Mouse (Mus musculus): ENCODE data around the gene Gm38431. TPM values are rescaled to one million over a fixed set of nuclear protein-coding genes. Genes with fewer than 3 reads are reported as not detected.
A peak's percentile ranks its signal among the peaks of the same experiment; 100 is the strongest.

Gene Gm38431
- polyA plus RNA-seq, 1 experiment from 2014 or later = 2.0 TPM

DNA sequence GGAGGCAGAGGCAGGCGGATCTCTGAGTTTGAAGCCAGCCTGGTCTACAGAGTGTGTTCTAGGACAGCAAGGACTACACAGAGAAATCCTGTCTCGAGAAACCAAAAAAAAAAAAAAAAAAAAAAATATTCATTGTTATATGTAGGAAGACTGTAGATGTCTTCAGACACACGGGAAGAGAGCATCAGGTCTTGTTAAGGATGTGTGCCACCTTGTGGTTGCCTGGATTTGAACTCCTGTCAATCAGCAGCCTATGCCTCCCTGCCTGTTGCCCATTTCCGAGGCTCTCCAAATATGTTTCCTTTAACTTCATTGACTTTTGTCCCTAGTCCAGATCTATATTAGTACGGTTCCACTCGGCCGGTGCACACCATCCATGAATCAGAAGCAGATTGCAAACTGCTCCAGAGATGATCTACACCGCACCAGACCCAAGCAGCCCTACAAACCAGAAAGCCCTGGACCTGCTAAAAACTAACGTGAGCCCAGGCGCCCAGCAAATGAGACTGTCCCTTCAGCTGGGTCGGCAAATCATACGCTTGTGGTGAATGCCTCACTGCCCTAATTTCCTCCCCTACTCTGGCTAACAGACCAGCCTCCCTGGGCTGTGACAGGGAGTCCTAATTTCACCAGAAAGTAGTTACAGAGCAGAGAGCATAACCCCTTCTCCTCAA is 40.4 kb upstream of the Gm38431 start:
- no peak overlapping the region for H3K4me3 ChIP-seq (ENCODE audit: low read length)
- H3K36me3 ChIP-seq (ENCODE audit: control insufficient read depth, insufficient read depth) = peaks cover 4% of the 10 kb centered on the region; the same call in 1 of the 2 replicates
- peaks cover 19% of the 10 kb centered on the region for H3K4me1 ChIP-seq (ENCODE audit: control insufficient read depth, insufficient read depth, low read length)
- no peak overlapping the region for H3K27ac ChIP-seq (ENCODE audit: low read length)
- H3K9me3 ChIP-seq (replicated peaks; ENCODE audit: control insufficient read depth, low read length) = no peaks in the 10 kb centered on the region
- no peak for ATAC-seq (replicated peaks; ENCODE audit: extremely low read depth, insufficient read depth, low FRiP score)
- 75% methylated on average over 12 of the region's 12 CpGs for WGBS
- no peak overlapping the region for H3K9ac ChIP-seq (ENCODE audit: low read length)
- H3K4me2 ChIP-seq (ENCODE audit: low read depth, low read length) = no peak overlapping the region
- H3K27me3 ChIP-seq (ENCODE audit: control insufficient read depth, insufficient read depth, low read length) = no peaks in the 10 kb centered on the region

GRCm38 (mm10) chr9:21131059-21131956 is 39.5 kb upstream of the Gm38431 start, which contains the start of gene Tyk2:
Gene Tyk2, minus strand, starts transcription at chr9:21131243.
- Histone ChIP-seq H3K4me3 (ENCODE audit: low read length) (peak within 1 kb of the TSS; percentile 64), H3K4me1 (ENCODE audit: control insufficient read depth, insufficient read depth, low read length) (peaks cover 21% of the 10 kb centered on the region), H3K27ac (ENCODE audit: low read length) (peak within 1 kb of the TSS; percentile 74), H3K27me3 (ENCODE audit: control insufficient read depth, insufficient read depth, low read length) (no peaks in the 10 kb centered on the region), H3K9me3 (replicated peaks; ENCODE audit: control insufficient read depth, low read length) (no peaks in the 10 kb centered on the region), H3K9ac (ENCODE audit: low read length) (peak within 1 kb of the TSS; percentile 82), H3K4me2 (ENCODE audit: low read depth, low read length) (peak within 1 kb of the TSS; percentile 81), H3K36me3 (ENCODE audit: control insufficient read depth, insufficient read depth) (peaks cover 8% of the 10 kb centered on the region; the same call in 1 of the 2 replicates)
- peak; percentile 90 for ATAC-seq (replicated peaks; ENCODE audit: extremely low read depth, insufficient read depth, low FRiP score)
- WGBS = 5% methylated on average over 37 of the region's 37 CpGs

DNA sequence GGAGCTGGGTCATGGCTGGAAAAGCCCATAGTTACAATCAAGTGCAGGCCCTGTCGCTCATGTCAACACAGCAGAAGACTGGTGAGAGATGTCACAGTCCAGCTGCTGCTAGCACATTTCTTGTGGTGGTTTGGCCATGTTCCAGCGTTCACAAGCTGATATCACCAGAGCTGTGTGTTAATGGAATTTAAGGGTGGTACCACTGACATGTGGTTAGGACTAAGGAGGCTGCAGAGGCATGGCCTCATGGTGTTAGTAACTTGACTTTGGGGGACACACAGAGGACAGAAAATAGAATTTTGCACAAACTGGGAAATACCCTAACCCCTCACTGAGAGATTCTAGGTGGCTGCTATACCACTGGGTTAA is 34.4 kb upstream of the Gm38431 start:
- Histone ChIP-seq H3K36me3 (ENCODE audit: control insufficient read depth, insufficient read depth) (peaks cover 24% of the 10 kb centered on the region), H3K27me3 (ENCODE audit: control insufficient read depth, insufficient read depth, low read length) (no peaks in the 10 kb centered on the region), H3K9me3 (replicated peaks; ENCODE audit: control insufficient read depth, low read length) (no peaks in the 10 kb centered on the region), H3K4me1 (ENCODE audit: control insufficient read depth, insufficient read depth, low read length) (peaks cover 20% of the 10 kb centered on the region), H3K4me2 (ENCODE audit: low read depth, low read length) (0 out of 2 replicates have a peak overlapping the region, but pooled peaks have one; percentile 10), H3K27ac (ENCODE audit: low read length) (peak overlapping the region; percentile 87), H3K9ac (ENCODE audit: low read length) (peak overlapping the region; percentile 11; the same call in 1 of the 2 replicates), H3K4me3 (ENCODE audit: low read length) (no peak overlapping the region)
- WGBS = 17% methylated on average over 2 of the region's 2 CpGs
- ATAC-seq (replicated peaks; ENCODE audit: extremely low read depth, insufficient read depth, low FRiP score) = peak; percentile 69

DNA sequence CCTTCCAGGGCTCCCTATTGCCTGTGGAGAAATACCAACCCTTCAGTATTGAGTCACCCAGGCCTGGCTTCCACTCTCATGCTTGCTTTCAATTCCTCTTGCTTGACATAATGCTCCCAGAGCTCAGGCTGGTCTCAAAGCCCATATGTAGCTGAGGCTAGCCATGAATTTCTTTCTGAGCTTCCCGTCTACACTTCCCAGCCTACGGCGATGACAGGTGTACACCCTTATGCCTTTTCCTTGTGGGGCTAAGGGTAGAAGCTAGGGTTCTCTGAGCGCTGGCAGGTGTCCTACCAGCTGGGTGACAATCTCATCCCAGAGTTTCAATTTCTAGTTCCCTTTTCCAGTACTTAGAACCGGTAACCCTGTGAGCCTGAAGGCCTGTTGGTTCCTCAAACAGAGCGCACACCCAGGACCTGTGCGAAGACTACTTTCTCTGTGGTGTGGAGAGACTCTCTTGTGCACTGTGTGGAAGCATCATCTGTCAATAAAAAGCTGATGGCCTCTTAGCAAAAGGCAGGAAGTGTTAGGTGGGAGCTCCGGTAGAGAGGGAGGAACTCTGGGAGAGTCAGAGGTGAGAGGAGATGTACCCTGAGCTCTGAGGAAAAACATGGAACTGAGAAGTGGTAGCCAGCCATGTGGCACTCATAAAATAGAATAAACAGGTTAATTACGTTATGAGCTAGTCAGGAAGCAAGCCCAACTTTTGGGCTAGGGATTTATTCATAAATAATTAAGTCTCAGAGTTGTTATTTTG is 33.9 kb upstream of the Gm38431 start:
- Histone ChIP-seq H3K9me3 (replicated peaks; ENCODE audit: control insufficient read depth, low read length) (no peaks in the 10 kb centered on the region), H3K27ac (ENCODE audit: low read length) (peak overlapping the region; percentile 87), H3K4me3 (ENCODE audit: low read length) (no peak overlapping the region), H3K4me2 (ENCODE audit: low read depth, low read length) (0 out of 2 replicates have a peak overlapping the region, but pooled peaks have one; percentile 10), H3K4me1 (ENCODE audit: control insufficient read depth, insufficient read depth, low read length) (peaks cover 20% of the 10 kb centered on the region), H3K27me3 (ENCODE audit: control insufficient read depth, insufficient read depth, low read length) (no peaks in the 10 kb centered on the region), H3K36me3 (ENCODE audit: control insufficient read depth, insufficient read depth) (peaks cover 24% of the 10 kb centered on the region), H3K9ac (ENCODE audit: low read length) (0 out of 2 replicates have a peak overlapping the region, but pooled peaks have one; percentile 34)
- 70% methylated on average over 9 of the region's 9 CpGs for WGBS
- no peak for ATAC-seq (replicated peaks; ENCODE audit: extremely low read depth, insufficient read depth, low FRiP score)

DNA sequence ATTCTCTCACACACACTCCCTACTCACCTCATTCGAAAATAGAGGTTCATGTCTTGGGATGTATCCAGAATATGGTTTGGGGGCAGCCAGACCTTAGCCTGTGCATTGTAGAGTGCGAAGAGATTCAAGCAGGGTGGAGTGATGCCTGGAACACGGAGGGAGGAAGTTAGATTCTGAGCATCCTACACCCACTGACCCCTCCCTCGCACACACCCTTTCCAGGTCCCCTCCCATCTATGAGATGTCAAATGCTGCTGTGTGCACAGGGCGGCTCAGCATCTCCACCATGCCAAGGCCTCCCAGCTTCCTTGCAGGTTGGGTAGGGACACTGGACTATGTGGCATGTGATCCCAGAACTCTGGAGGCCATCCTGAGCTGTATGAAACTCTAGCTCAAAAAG is 33.0 kb upstream of the Gm38431 start:
- WGBS = 84% methylated on average over 5 of the region's 5 CpGs
- Histone ChIP-seq H3K9me3 (replicated peaks; ENCODE audit: control insufficient read depth, low read length) (no peaks in the 10 kb centered on the region), H3K4me2 (ENCODE audit: low read depth, low read length) (no peak overlapping the region), H3K4me3 (ENCODE audit: low read length) (no peak overlapping the region), H3K9ac (ENCODE audit: low read length) (no peak overlapping the region), H3K27me3 (ENCODE audit: control insufficient read depth, insufficient read depth, low read length) (no peaks in the 10 kb centered on the region), H3K27ac (ENCODE audit: low read length) (no peak overlapping the region), H3K36me3 (ENCODE audit: control insufficient read depth, insufficient read depth) (peaks cover 29% of the 10 kb centered on the region), H3K4me1 (ENCODE audit: control insufficient read depth, insufficient read depth, low read length) (peaks cover 14% of the 10 kb centered on the region)
- ATAC-seq (replicated peaks; ENCODE audit: extremely low read depth, insufficient read depth, low FRiP score) = no peak

DNA sequence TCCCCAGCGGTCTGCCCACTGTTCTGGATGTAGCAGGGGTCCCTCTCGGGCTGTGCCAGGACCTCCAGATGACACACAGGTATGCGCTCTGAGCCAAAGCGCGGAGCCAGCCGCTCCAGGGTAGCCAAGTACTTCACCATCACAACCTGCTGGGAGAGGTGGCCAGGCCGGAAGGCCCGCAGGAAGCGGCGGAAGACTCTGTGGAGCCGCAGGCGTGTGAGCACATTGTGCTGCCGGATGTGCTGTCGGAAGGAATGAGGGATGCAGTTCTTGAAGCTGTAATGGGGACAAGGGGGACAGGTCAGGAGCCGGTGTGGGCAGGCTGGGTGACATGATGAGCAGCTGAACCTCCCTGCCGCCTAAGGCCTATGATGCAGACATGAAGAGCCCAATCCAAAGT is 29.7 kb upstream of the Gm38431 start:
- Histone ChIP-seq H3K4me1 (ENCODE audit: control insufficient read depth, insufficient read depth, low read length) (peaks cover 10% of the 10 kb centered on the region), H3K9me3 (replicated peaks; ENCODE audit: control insufficient read depth, low read length) (no peaks in the 10 kb centered on the region), H3K36me3 (ENCODE audit: control insufficient read depth, insufficient read depth) (peaks cover 26% of the 10 kb centered on the region), H3K4me3 (ENCODE audit: low read length) (no peak overlapping the region), H3K27me3 (ENCODE audit: control insufficient read depth, insufficient read depth, low read length) (no peaks in the 10 kb centered on the region), H3K9ac (ENCODE audit: low read length) (no peak overlapping the region), H3K27ac (ENCODE audit: low read length) (no peak overlapping the region), H3K4me2 (ENCODE audit: low read depth, low read length) (no peak overlapping the region)
- ATAC-seq (replicated peaks; ENCODE audit: extremely low read depth, insufficient read depth, low FRiP score) = no peak
- 88% methylated on average over 16 of the region's 16 CpGs for WGBS

DNA sequence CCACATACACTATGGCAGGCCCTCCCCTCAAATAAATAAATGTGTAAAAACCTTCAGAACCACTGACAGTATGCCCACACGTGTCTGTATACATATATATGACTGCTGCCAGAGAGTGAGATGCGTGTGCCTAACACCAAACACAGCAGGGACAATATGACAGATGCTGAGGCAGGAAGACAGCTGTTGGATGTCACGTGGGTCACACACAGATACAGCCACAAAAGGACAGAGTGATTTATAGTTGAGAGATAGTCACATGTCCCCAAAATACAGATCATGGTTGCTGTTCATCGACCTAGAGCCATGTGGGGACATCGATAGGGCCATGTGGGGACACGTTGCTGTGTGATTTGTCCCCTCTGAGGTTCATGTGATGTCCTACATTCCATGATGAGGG is 25.3 kb upstream of the Gm38431 start:
- no peak overlapping the region for H3K27ac ChIP-seq (ENCODE audit: low read length)
- H3K4me2 ChIP-seq (ENCODE audit: low read depth, low read length) = no peak overlapping the region
- no peaks in the 10 kb centered on the region for H3K27me3 ChIP-seq (ENCODE audit: control insufficient read depth, insufficient read depth, low read length)
- peaks cover 17% of the 10 kb centered on the region; the same call in 1 of the 2 replicates for H3K36me3 ChIP-seq (ENCODE audit: control insufficient read depth, insufficient read depth)
- 84% methylated on average over 6 of the region's 6 CpGs for WGBS
- ATAC-seq (replicated peaks; ENCODE audit: extremely low read depth, insufficient read depth, low FRiP score) = no peak
- H3K9me3 ChIP-seq (replicated peaks; ENCODE audit: control insufficient read depth, low read length) = no peaks in the 10 kb centered on the region
- H3K4me1 ChIP-seq (ENCODE audit: control insufficient read depth, insufficient read depth, low read length) = no peaks in the 10 kb centered on the region
- no peak overlapping the region for H3K4me3 ChIP-seq (ENCODE audit: low read length)
- no peak overlapping the region for H3K9ac ChIP-seq (ENCODE audit: low read length)

DNA sequence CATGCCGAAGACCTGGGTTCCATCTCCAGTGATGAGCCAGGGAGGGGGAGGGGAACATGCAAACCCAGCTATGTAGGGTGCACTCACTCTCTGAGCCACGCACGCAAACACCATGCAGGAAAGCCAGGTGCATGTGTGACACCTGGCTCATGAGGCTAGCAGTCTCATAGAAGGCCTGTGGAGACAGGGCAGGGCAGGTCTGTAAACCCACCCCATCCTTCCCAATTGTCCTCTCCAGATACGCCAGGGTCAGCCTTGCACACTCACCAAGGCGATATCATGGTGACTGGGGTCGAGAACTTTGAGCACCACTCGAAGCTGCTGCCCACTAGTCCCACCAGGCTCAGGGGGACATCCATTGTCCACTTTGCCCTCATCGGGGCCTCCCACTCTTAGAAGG is 23.3 kb upstream of the Gm38431 start:
- 89% methylated on average over 8 of the region's 8 CpGs for WGBS
- no peak overlapping the region for H3K27ac ChIP-seq (ENCODE audit: low read length)
- no peaks in the 10 kb centered on the region for H3K4me1 ChIP-seq (ENCODE audit: control insufficient read depth, insufficient read depth, low read length)
- H3K27me3 ChIP-seq (ENCODE audit: control insufficient read depth, insufficient read depth, low read length) = no peaks in the 10 kb centered on the region
- no peaks in the 10 kb centered on the region for H3K9me3 ChIP-seq (replicated peaks; ENCODE audit: control insufficient read depth, low read length)
- H3K4me2 ChIP-seq (ENCODE audit: low read depth, low read length) = no peak overlapping the region
- H3K36me3 ChIP-seq (ENCODE audit: control insufficient read depth, insufficient read depth) = peaks cover 12% of the 10 kb centered on the region; the same call in 1 of the 2 replicates
- ATAC-seq (replicated peaks; ENCODE audit: extremely low read depth, insufficient read depth, low FRiP score) = no peak
- H3K9ac ChIP-seq (ENCODE audit: low read length) = no peak overlapping the region
- H3K4me3 ChIP-seq (ENCODE audit: low read length) = no peak overlapping the region
